Mouse (Mus musculus) left cerebral cortex, adult 2 months (tissue): Measurements from ENCODE around the gene Gpm6b. TPM values are rescaled to one million over a fixed set of nuclear protein-coding genes. Genes with fewer than 3 reads are reported as not detected.

Source experiments
- DNase-seq, 2 experiments: peaks; one replicate each; pipeline ENCODE4 v3.0.0; 2021 to 2022; ENCODE audit warnings: low spot score in 2 of 2, mixed read lengths in 1 of 2; ENCODE audit errors: extremely low spot score in 1 of 2
- H3K27ac ChIP-seq: fragments of 200-600 bp; 2 replicates; pipeline ENCODE4 v1.8.1; 2022
- H3K4me3 ChIP-seq: fragments of 200-600 bp; 2 replicates; pipeline ENCODE4 v1.8.1; 2022
- CTCF ChIP-seq: fragments of 200-600 bp; IDR thresholded peaks from 2 replicates; pipeline ENCODE4 v1.8.1; 2022; ENCODE audit warnings: antibody characterized with exemption, mild to moderate bottlenecking, moderate library complexity
- intact Hi-C: fragments of 180-260 bp; cut with DNase I; formaldehyde crosslinking; loops from one replicate; pipeline ENCODE4 v1.15.1; 2025
- total RNA-seq, 2 experiments: library from RNA; stranded (reverse); gene quantifications; 2 replicates each; pipeline ENCODE4 v1.2.3; 2021

Gpm6b gene
- total RNA-seq, 2 experiments from 2014 or later: 598 to 621 TPM

DNA sequence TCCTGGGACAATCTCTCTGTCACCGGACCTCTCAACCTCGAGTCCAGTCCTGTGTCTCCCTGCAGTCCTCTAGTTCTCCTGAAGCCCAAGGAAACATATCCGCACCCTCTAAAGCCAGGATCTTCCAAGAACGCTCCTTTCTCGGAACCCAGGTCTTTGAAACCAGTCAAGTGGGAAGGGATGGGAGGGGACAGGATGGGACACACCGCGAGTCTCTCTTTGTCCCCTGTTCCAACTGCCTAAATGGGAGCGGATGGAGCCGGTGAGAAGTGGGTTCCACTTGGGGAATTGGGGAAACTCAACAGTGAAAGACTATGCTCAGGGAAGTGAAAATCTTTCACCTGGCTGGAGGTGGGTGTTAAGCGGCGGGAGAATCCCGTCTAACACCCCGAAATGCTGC lies 809 bp downstream of the Gpm6b start:
- TF ChIP-seq CTCF: no peak
- peak overlapping the region; percentile 89 for H3K27ac ChIP-seq
- peak overlapping the region; percentile 63 for H3K4me3 ChIP-seq
- intact Hi-C loops: no loop called here
- no peak for DNase-seq

DNA sequence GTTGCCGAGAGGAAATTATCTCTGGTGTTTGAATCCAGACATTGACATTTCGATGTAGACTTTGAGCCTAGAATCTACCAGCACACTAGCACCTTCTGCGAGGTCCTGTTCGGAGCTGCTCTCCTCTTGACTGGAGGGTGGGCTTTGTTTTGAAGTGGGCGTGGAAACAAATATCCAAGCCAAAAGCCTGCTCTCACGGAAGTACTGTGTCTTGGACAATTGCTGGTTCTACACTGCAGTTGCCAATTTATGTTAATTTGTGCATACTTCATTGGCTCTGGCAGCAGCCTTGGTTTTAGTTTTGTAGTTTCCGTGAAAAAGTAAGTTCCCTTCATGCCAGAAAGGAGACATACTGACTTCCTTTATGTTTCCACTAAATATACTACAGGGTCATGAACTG lies 2.0 kb downstream of the Gpm6b start:
- DNase-seq: no peak
- peak overlapping the region; percentile 36; the same call in 1 of the 2 replicates for H3K27ac ChIP-seq
- intact Hi-C loops: loop anchor here (2.0 to 5.0 kb wide), 3 partner anchors 70 to 107 kb away; partner anchors contain the start of gene Gemin8
- no peak for TF ChIP-seq CTCF
- H3K4me3 ChIP-seq: peak overlapping the region; percentile 27

DNA sequence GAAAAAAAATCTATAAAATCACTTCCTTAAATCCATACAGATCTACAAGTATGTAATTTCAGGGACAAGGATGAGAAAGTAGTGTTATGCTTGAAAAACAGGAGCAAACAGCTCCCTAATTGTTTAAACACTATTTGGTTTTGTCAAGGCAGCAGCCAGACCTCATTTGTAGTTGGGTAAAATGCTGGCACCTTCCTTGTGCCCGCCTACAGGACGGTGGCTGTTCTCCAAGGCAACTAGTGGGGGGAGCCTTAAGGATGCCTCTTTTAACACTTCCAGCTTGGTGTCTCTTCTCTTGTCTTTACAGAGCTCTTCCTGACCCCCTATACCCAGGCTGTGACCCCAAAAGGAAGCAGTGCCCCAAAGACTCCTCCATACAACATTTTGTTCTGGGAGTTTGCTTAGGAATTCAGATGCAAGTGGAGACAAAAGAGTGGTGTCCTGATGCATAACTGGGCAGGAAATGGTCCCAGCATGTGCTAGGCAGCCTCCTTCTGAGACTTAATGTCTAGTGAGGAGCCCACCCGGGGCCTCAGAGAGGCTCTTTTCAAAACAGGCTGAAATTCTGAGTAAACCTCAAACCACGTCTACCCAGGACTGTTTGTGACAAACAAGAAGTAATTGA lies 4.7 kb downstream of the Gpm6b start:
- intact Hi-C loops: loop anchor here (5.0 kb wide), 2 partner anchors 74 to 104 kb away; no protein-coding TSS in a partner anchor
- Histone ChIP-seq H3K4me3 (no peak overlapping the region), H3K27ac (no peak overlapping the region)
- peak in 1 of 2 experiments; percentile 16 for DNase-seq
- TF ChIP-seq CTCF: no peak

DNA sequence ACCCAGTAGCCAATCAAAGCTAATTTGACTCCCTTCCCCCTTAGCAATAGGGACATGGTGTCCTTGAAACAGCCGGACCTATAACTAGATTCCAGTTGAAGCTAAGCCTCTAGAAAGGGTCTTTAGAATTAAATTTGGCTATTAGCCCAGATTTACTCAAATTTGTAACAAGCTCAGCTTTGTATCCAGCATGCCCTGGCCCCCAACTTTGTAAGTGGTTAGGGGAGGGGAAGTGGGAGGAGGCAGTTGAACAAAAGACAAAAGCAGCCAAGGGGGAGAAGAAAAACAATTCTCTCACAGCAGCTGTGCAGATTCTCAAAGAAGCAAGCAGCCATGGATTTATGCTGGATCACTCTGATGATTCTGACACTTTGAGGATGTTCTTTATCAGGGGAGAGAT lies 32.8 kb downstream of the Gpm6b start:
- intact Hi-C loops: no loop called here
- Histone ChIP-seq H3K27ac (peak overlapping the region; percentile 68; the same call in 1 of the 2 replicates), H3K4me3 (no peak overlapping the region)
- peak in 1 of 2 experiments; percentile 17 for DNase-seq
- TF ChIP-seq CTCF: no peak

DNA sequence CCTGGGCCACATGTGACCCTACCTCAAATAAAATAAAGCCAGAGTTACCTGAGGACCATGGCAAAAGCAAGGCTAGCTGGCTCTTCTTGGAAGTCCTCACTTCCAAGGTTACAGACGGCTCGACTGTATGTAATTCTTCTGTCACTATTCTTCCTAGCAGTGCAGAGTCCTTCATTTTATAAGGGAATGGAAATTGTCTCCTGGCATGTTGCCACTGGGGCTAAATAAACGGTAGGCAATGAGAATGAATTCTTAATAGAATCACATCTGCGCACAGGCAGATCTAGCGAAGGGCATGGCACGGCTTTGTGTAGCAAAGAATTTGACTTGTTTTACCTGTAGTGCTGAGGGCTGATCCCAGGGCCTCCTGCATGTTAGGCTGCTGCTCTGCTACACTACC lies 33.9 kb downstream of the Gpm6b start:
- DNase-seq: no peak
- Histone ChIP-seq H3K4me3 (no peak overlapping the region), H3K27ac (peak overlapping the region; percentile 50)
- intact Hi-C loops: no loop called here
- TF ChIP-seq CTCF: no peak

DNA sequence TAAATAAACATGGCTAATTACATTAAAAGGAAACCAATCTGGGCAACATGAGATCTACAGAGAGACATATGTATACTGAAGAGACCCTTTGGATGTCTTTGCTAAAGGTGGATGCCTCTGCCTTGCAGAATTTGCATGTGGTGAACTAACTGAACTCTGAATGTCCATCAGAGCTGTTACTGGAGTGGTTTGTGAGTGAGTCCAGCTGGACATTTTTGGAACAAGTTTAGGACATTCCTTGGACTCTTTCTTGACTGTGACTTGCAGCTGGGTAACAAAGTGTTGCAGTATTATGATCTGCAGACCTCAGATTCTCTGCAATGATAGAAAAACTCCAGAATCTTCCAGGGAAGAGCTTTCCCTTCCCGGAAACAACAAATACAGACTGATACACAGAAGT lies 41.1 kb downstream of the Gpm6b start:
- H3K27ac ChIP-seq: no peak overlapping the region
- no peak overlapping the region for H3K4me3 ChIP-seq
- no peak for DNase-seq
- intact Hi-C loops: no loop called here
- TF ChIP-seq CTCF: no peak

DNA sequence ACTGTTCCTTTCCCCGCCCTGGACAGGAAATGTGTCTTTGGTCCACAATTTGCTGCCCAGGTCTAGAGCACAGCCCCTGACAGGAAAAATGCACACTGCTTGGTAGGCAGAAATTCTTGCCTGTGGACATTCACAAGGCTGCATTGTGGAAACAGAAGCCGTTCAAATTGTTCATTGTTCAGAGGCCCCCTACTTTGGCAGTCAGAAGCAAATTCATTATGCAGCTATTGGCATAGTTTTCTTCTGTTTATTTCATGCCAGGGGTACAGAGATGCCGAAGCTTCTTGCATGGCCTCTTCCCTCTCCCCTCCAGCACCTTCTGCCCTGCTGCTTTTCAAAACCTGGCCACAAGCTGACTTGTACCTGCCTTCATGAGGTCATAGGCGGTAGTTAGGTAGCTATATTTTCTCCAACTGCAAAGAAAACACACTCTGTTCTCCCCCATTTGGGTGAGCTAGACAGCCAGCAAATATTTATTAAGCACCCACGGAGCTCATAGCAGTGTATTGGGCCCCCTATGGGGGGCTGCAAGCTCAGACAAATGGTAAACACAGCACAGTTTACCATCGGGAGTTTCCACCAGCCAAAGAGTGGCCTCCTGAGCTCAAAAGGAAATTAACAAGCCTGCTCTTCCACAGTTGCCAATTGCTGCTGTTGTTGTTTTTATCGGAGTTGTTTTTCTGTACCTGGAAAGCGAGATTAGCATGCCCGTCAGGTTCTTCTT lies 48.2 kb downstream of the Gpm6b start:
- DNase-seq: peak in 1 of 2 experiments; percentile 9
- no peak for TF ChIP-seq CTCF
- intact Hi-C loops: no loop called here

DNA sequence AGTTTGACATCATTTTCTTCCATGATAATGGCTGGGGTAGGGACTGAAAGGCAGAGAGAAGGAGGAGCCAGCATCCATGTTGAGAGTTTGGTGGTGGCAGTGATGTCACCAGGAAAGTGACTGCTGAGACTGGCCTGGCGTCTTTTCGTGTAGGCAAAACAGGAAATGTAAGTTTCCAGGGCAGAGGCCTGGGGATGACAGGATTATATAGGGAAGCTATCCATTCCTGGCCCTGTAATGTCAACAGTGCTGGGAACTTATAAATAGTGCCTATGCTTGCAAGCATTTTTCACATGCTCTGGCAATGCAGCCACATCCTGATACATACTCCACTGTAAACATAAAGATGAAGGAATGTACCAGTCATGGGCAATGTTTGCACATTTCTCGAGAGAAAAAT lies 52.6 kb downstream of the Gpm6b start:
- intact Hi-C loops: no loop called here
- TF ChIP-seq CTCF: no peak
- Histone ChIP-seq H3K4me3 (no peak overlapping the region), H3K27ac (peak overlapping the region; percentile 4; the same call in 1 of the 2 replicates)
- DNase-seq: no peak

More for the DNA sequence above, 48.2 kb downstream of the Gpm6b start:
- H3K4me3 ChIP-seq: no peak overlapping the region
- H3K27ac ChIP-seq: peak overlapping the region; percentile 72

DNA sequence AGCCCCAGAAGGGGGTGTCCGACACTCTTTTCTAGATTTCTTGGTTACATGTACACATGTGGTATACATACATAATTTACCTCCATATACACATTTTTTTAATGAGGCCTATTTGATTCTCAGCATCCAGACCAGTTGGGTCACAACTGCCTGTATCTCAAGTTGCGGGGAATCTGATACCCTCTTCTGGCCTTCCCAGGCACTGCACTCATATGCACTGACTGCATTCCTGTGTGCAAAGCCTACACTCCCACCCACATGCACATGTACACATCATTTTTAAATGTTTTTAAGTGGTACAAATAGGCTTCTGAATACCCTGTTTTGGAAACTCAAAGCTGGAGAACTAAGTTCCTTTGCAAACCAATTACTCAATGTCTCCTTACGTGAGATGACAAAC lies 54.8 kb downstream of the Gpm6b start:
- DNase-seq: no peak
- H3K4me3 ChIP-seq: no peak overlapping the region
- intact Hi-C loops: no loop called here
- peak; percentile 17 for TF ChIP-seq CTCF
- H3K27ac ChIP-seq: no peak overlapping the region

DNA sequence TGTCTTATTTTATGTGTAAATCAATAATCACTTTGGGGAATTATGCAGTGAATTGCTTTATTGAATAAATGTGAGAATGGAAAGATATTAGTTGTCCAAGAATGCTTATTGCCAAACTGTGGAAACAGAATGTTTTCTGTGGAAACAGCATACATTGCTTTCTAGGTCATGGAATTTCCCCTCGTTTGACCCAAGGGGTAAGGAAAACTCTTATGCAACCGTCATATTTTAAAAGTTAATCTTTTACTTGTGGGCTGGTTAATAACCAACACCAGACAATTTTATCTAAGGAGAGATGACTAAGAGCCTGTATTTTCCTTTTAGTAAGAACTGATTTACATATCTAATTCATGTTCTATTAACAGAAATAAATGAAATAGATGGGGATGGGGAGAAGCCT lies 64.1 kb downstream of the Gpm6b start:
- Histone ChIP-seq H3K27ac (no peak overlapping the region), H3K4me3 (no peak overlapping the region)
- no peak for TF ChIP-seq CTCF
- intact Hi-C loops: no loop called here
- DNase-seq: no peak

DNA sequence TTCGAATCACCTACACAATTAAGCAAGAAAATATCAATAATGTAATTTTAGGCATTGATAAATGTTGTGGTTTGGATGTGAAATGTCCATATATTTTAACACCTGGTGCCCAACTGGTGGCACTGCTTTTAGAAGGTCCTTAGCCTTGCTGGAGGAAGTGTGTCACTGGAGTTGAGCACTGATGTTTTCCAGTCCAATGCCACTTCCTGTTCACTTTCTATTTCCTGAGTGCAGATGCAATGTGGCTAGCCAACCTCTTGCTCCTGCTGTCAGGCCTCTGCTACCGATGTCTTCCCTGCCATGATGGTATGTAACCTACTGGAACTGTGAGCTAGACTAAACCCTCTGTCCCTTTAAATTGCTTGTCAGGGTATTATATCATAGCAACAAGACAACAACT lies 65.6 kb downstream of the Gpm6b start:
- no peak for DNase-seq
- Histone ChIP-seq H3K4me3 (no peak overlapping the region), H3K27ac (no peak overlapping the region)
- TF ChIP-seq CTCF: no peak
- intact Hi-C loops: no loop called here

DNA sequence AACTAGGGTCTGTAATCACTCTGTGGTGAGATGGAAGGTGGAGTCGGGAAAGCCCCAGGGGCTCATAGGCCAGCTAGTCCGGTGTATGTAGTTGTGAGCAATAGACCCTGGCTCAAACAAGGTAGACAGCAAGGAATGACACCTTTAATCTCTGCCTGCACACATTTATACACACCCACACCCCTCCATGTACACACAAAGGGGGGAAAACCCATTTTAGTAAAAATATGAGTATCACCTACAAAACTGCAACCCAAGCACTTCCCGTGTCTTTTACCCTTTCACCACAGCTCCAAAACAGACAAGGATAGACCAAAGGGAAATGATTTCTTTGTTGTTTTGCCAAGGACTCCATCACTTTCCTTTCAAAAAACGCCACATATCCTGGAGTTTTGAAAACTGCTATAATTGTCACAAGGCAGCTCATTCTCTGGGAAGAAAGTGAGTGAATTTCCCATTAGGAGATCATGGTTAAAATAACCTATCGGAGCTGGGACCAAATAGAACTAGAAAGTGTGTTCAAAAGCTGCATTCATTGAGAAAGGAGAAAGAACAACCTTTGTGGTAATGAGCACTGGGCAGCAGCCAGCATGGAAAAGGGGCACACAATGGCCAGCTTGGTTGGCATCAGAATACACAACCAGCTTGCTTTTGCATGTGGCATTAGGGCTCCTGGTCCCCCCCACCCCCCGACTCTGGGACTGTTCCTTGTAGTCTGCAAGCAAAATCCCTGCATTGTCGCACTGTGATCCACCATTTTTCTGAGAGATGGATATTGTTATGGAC lies 68.9 kb downstream of the Gpm6b start:
- intact Hi-C loops: no loop called here
- Histone ChIP-seq H3K4me3 (no peak overlapping the region), H3K27ac (peak overlapping the region; percentile 13)
- no peak for TF ChIP-seq CTCF
- peak in 1 of 2 experiments; percentile 18 for DNase-seq
